Mouse (Mus musculus) gastrocnemius, postnatal 25 days (tissue): ENCODE measurements around the gene Memo1. TPM values are rescaled to one million over a fixed set of nuclear protein-coding genes. Genes with fewer than 3 reads are reported as not detected.
"Not testable (repeated sequence)": the region's sequence is repeated elsewhere in the genome, so short reads cannot be mapped to it uniquely, and the experiment has no call there.

Experiments
- DNase-seq: peaks from one replicate; pipeline ENCODE4 v3.0.0; 2022
- total RNA-seq, 2 experiments: library from RNA; stranded (reverse); gene quantifications; 1 replicate in 1 of 2; 2 replicates in 1 of 2; pipeline ENCODE4 v1.2.3; 2021

The Memo1 gene
- total RNA-seq, 2 experiments from 2014 or later: 50.8 to 58.1 TPM

DNA sequence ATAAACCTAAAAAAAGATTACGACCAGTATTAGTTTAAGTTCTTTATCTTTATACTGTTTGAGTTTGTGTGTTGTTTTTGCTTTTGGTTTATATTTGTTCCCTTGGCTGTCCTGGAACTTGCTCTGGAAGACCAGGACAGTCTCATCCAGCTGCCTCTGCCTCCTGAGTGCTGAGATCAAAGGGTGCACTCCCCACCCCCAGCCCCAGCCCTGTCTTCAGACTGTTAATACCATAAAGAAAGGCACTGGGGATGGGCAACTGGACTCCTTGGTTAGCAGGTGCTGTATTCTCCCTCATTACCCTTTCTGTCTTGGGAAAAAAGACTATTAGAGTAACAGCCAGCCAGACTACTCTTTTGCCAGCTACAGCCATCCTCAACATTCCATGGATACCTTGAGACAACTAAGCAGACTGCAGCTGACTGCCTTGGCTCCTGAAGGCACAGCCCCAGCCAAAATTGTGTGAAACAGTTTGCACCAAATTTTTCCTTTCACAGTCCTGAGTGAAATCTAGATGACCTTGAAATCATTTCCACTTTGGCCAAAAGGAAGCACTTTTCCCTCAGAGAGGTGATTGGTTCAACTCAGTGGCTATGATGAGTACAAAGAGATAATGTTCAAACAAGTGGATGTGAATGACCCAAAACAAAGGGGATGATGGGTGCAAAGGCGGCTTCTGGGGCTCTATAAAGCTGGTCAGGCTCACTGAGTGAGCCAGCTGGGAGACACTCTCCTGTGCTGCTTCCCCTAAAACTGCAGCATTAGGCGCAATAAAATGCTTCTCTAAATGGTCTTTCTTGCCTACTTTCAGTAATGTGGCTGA is 30.8 kb downstream of the Memo1 start:
- DNase-seq: peak; percentile 44

GRCm38 (mm10) chr17:74262415-74262814 is 32.9 kb downstream of the Memo1 start:
- no peak for DNase-seq

GRCm38 (mm10) chr17:74245284-74245683 is 50.0 kb downstream of the Memo1 start:
- DNase-seq: peak; percentile 37

DNA sequence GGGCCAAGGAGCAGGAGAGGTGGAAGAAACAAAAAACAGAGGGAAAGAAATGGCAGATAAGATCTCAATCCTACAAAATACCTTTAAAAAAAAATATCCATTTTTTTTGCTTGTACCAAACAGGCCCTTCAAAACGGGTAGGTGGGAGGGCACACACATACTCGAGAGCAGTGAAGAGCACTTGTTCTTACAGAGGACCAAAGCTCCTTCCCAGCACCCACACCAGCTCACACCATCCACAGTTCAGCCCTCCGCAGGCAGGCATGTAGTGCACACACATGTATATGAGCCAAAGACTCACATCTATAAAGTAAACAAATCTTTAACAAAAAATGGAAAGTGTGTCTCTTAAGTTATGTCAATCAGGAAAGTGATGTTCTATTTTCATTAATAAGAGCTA is 52.5 kb downstream of the Memo1 start:
- no peak for DNase-seq

DNA sequence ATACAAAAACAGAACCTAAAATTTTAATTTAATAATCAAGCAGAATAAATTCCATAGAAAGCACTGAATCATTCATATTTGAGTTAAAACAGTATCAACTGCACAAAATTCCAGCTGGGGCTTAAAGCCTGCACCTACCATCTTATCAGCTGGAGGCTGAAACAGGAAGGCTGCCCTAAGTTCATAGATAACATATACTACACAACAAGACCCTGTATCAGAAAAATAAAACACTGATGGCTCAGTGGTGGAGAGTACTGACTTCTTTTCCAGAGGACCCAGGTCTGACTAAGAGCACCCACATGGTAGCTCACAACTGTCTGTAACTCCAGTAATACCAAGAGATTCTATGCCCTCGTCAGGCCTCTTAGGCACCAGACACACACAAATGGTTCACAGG is 55.0 kb downstream of the Memo1 start:
- DNase-seq: no peak

GRCm38 (mm10) chr17:74228131-74228759 is 67.1 kb downstream of the Memo1 start:
- DNase-seq: no peak

DNA sequence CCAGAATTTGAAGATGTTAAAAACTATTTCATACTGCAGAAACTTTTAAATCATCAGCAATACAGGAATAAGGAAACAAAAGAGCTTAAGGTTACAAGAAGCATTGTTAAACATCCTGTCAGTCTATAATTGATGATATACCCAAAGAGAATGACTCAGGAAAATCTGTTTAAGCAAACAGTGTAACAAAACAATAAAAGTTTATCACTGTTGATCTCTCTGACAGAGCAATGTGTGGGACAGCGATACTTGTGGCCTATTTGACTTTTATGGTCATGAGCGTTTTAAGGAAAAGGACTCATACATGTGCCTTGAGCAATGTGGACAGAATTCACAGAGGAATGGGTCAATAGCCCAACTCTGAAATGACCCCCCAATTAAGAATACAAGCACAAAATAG is 78.0 kb downstream of the Memo1 start:
- no peak for DNase-seq

DNA sequence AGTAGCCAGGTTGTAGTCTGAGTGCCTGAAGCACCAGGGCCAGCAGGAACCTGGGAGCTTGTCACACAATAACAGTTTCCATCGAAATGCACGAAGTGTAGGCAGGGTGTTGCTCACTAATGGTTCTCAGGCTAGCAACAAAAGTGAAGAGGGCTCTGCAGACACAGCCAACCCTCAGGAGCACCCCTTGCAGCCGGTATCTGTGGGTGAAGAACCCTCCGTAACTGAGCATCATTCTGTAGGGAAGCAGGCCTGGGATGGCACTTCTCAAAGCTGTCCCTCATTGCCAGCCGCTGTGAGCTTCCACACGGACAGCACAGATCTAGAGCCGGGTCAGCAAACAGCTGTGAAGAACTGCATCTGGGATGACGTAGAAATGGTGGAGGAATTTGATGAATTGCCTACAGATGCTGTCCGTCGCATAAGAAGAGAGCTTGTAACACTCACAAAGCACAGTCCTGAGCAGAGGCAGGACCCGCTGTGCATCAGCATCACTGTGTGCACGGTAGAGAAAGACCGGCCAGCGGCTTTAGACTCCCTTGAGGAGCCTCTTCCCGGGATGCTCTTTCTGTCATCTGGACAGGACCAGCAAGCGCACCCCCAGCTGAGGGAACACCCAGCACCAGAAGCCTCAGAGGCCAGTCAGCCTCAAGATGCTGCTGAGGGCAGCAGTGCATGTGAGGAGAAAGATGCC is 82.3 kb downstream of the Memo1 start:
- not testable (repeated sequence) for DNase-seq

GRCm38 (mm10) chr17:74209143-74209908 is 86.0 kb downstream of the Memo1 start:
- no peak for DNase-seq

- peak; percentile 32 for DNase-seq
Measured at GRCm38 (mm10) chr17:74195943-74196342, 99.4 kb downstream of the Memo1 start.

DNA sequence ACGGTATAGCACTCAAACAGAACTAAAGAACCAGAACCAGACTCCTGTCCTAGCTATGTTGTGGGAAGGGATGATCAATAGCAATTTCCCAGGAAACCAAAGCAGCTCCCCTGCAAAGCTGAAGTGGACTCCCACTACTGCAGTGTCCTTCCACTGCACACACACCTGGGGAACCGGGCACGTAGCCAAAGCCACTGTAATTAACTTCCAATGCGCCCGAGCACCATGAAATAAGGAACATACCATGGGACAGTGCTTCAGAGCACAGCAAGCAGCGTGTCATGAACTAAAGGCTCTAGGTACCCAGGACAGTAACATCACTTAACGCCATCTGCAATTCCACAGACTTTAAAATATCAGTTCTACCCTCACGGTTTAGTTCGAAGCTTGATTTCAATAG is 100.6 kb downstream of the Memo1 start:
- no peak for DNase-seq

DNA sequence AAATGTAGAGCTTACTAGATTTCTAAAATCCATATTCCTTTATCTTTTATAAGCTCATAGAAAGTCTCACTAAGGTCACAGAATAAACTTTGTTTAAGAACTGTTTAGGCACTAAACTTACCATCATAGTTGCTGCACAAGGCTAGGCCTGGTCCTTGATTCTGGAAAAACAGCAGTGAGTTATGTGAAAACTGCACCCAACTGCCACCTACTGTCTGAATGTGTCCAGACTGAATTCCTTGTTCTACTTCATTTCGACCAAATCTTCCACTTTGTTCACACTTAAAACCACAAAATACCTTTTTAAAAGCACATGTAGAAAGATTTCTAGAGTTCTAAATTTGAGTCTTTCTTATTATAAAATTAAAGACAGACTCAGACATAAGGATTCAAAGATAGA is 101.9 kb downstream of the Memo1 start:
- DNase-seq: no peak

DNA sequence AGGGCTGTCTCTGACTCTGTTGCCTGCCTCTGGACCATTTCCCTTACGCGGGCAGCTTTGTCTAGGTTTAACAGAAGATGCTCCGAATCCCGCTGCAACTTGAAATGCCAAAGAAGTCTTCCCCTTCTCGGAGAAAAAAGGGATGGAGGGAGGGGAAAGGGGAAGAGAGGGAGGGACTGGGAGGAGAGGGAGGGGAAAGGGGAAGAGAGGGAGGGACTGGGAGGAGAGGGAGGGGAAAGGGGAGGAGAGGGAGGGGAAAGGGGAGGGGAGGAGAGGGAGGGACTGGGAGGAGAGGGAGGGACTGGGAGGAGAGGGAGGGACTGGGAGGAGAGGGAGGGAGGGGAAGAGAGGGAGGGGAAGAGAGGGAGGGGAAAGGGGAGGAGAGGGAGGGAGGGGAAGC is 103.9 kb downstream of the Memo1 start:
- no peak for DNase-seq

GRCm38 (mm10) chr17:74186197-74186596 is 109.1 kb downstream of the Memo1 start:
- no peak for DNase-seq

GRCm38 (mm10) chr17:74184739-74185138 is 110.6 kb downstream of the Memo1 start:
- no peak for DNase-seq

- no peak for DNase-seq
Measured at GRCm38 (mm10) chr17:74180889-74181288, 114.4 kb downstream of the Memo1 start.

GRCm38 (mm10) chr17:74179640-74180039 is 115.7 kb downstream of the Memo1 start:
- DNase-seq: not testable (repeated sequence)

- no peak for DNase-seq
Measured at GRCm38 (mm10) chr17:74173726-74174125, 121.6 kb downstream of the Memo1 start.

DNA sequence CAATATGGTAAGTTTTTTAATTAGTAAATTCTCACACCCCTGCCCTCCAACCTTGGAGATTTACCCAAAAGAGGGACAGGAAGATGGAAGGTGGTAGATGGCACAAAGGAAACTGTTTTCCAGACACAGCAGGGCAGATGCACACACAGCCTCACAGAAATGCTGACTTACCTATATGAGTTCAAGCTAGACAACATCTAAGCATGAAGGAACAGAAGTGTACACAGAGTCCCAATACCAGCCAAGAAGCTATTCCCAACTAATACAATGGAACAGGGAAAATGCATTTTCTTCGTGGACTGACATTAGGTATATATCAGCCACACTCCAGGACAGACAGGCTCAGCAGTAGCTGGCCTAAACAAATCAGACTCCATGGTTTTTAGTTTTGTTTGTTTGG is 122.5 kb downstream of the Memo1 start:
- no peak for DNase-seq

- DNase-seq: peak; percentile 60
Measured at GRCm38 (mm10) chr17:74159443-74159894, 135.9 kb downstream of the Memo1 start.

GRCm38 (mm10) chr17:74158161-74158560 is 137.2 kb downstream of the Memo1 start:
- DNase-seq: no peak
